Mouse (Mus musculus) liver, embryonic 14.5 days (tissue): ENCODE measurements around the gene Dnah5.

Source experiments
- CTCF ChIP-seq: IDR thresholded peaks from 2 replicates; pipeline ENCODE4 v1.5.1; 2016; ENCODE audit warnings: antibody characterized with exemption, low read depth, control low read depth
- EP300 ChIP-seq: IDR thresholded peaks from 2 replicates; pipeline ENCODE4 v1.6.1; 2016; ENCODE audit warnings: antibody characterized with exemption, low read depth

- TF ChIP-seq CTCF (no peak), EP300 (no peak)
These were observed 201.6 kb downstream of the Dnah5 start for GRCm38 (mm10) chr15:28405136-28405535.
